Mouse (Mus musculus): ENCODE data around the gene Cers6.

The Cers6 gene

GRCm38 (mm10) chr2:68924344-68924743 lies 63.1 kb downstream of the Cers6 start:
- no peak for DNase-seq

GRCm38 (mm10) chr2:68925542-68925941 lies 64.3 kb downstream of the Cers6 start:
- no peak for DNase-seq

GRCm38 (mm10) chr2:68926913-68927790 lies 65.9 kb downstream of the Cers6 start:
- no peak for DNase-seq

GRCm38 (mm10) chr2:68932240-68932639 lies 71.0 kb downstream of the Cers6 start:
- DNase-seq: no peak

- DNase-seq: no peak
Observed at GRCm38 (mm10) chr2:68932656-68933055, 71.4 kb downstream of the Cers6 start.

GRCm38 (mm10) chr2:68934651-68935050 lies 73.4 kb downstream of the Cers6 start:
- no peak for DNase-seq

GRCm38 (mm10) chr2:68935721-68936294 lies 74.6 kb downstream of the Cers6 start:
- DNase-seq: no peak

- no peak for DNase-seq
Observed at GRCm38 (mm10) chr2:68936773-68937172, 75.5 kb downstream of the Cers6 start.

GRCm38 (mm10) chr2:68937833-68938232 lies 76.6 kb downstream of the Cers6 start:
- no peak for DNase-seq

- DNase-seq: no peak
Observed at GRCm38 (mm10) chr2:68944898-68945297, 83.7 kb downstream of the Cers6 start.

- no peak for DNase-seq
Observed at GRCm38 (mm10) chr2:68945976-68946375, 84.7 kb downstream of the Cers6 start.

- no peak for DNase-seq
Observed at GRCm38 (mm10) chr2:68946819-68947218, 85.6 kb downstream of the Cers6 start.

GRCm38 (mm10) chr2:68949137-68949536 lies 87.9 kb downstream of the Cers6 start:
- DNase-seq: no peak

- no peak for DNase-seq
Observed at GRCm38 (mm10) chr2:68949728-68950127, 88.5 kb downstream of the Cers6 start.

GRCm38 (mm10) chr2:68951706-68952105 lies 90.5 kb downstream of the Cers6 start:
- no peak for DNase-seq

- no peak for DNase-seq
Observed at GRCm38 (mm10) chr2:68953688-68954087, 92.4 kb downstream of the Cers6 start.

- DNase-seq: no peak
Observed at GRCm38 (mm10) chr2:68955496-68955895, 94.3 kb downstream of the Cers6 start.

GRCm38 (mm10) chr2:68956146-68956545 lies 94.9 kb downstream of the Cers6 start:
- DNase-seq: no peak

GRCm38 (mm10) chr2:68957831-68958230 lies 96.6 kb downstream of the Cers6 start:
- DNase-seq: no peak

GRCm38 (mm10) chr2:68959573-68959972 lies 98.3 kb downstream of the Cers6 start:
- DNase-seq: no peak

GRCm38 (mm10) chr2:68960060-68960459 lies 98.8 kb downstream of the Cers6 start:
- no peak for DNase-seq

GRCm38 (mm10) chr2:68960620-68961019 lies 99.4 kb downstream of the Cers6 start:
- no peak for DNase-seq

- no peak for DNase-seq
Observed at GRCm38 (mm10) chr2:68966360-68966759, 105.1 kb downstream of the Cers6 start.

GRCm38 (mm10) chr2:68968028-68968427 lies 106.8 kb downstream of the Cers6 start:
- no peak for DNase-seq

Measured in embryo, embryonic 11 days (tissue).